Mouse (Mus musculus): Measurements from ENCODE around the gene Pet100. TPM values are rescaled to one million over a fixed set of nuclear protein-coding genes. Genes with fewer than 3 reads are reported as not detected.

Pet100 gene
- polyA plus RNA-seq, 1 experiment: 6.9 TPM

- TF ChIP-seq CTCF (IDR thresholded peaks at IDR 0.05; ENCODE audit: borderline replicate concordance, control insufficient read depth, extremely low read depth, insufficient read depth, low read length, poor library complexity) (no peak), POLR2A (IDR thresholded peaks at IDR 0.05; ENCODE audit: control insufficient read depth, extremely low read depth, insufficient read depth, low read length, poor library complexity) (no peak)
- Histone ChIP-seq H3K27me3 (ENCODE audit: control insufficient read depth, insufficient read depth, low read length) (no peaks in the 10 kb centered on the region), H3K4me3 (ENCODE audit: control insufficient read depth, insufficient read depth, low read length) (no peak overlapping the region), H3K4me1 (replicated peaks; ENCODE audit: control insufficient read depth, insufficient read depth, low read length) (peaks cover 9% of the 10 kb centered on the region), H3K36me3 (ENCODE audit: control insufficient read depth, insufficient read depth, low read length) (no peaks in the 10 kb centered on the region; the same call in 1 of the 2 replicates), H3K27ac (ENCODE audit: control insufficient read depth, insufficient read depth, low read length) (no peak overlapping the region)
- DNase-seq: no peak
- 61% methylated on average over 8 of the region's 8 CpGs for WGBS
These were observed 771 bp downstream of the Pet100 start for GRCm38 (mm10) chr8:3622119-3622518.

GRCm38 (mm10) chr8:3625445-3625844 is 4.1 kb downstream of the Pet100 start, which contains the start of gene Pcp2:
Gene Pcp2 (minus strand): TSS chr8:3625545.
- no peak for TF ChIP-seq POLR2A (IDR thresholded peaks at IDR 0.05; ENCODE audit: control insufficient read depth, extremely low read depth, insufficient read depth, low read length, poor library complexity)
- TF ChIP-seq CTCF (IDR thresholded peaks at IDR 0.05; ENCODE audit: borderline replicate concordance, control insufficient read depth, extremely low read depth, insufficient read depth, low read length, poor library complexity): no peak
- no peak for DNase-seq
- H3K36me3 ChIP-seq (ENCODE audit: control insufficient read depth, insufficient read depth, low read length): no peaks in the 10 kb centered on the region
- no peak within 1 kb of the TSS for H3K27ac ChIP-seq (ENCODE audit: control insufficient read depth, insufficient read depth, low read length)
- no peaks in the 10 kb centered on the region for H3K27me3 ChIP-seq (ENCODE audit: control insufficient read depth, insufficient read depth, low read length)
- peaks cover 7% of the 10 kb centered on the region for H3K4me1 ChIP-seq (replicated peaks; ENCODE audit: control insufficient read depth, insufficient read depth, low read length)
- 100% methylated on average over 1 of the region's 1 CpGs for WGBS
- no peak within 1 kb of the TSS for H3K4me3 ChIP-seq (ENCODE audit: control insufficient read depth, insufficient read depth, low read length)

GRCm38 (mm10) chr8:3626971-3627370 is 5.6 kb downstream of the Pet100 start:
- H3K27ac ChIP-seq (ENCODE audit: control insufficient read depth, insufficient read depth, low read length): no peak overlapping the region
- no peak for DNase-seq
- TF ChIP-seq CTCF (IDR thresholded peaks at IDR 0.05; ENCODE audit: borderline replicate concordance, control insufficient read depth, extremely low read depth, insufficient read depth, low read length, poor library complexity) (no peak), POLR2A (IDR thresholded peaks at IDR 0.05; ENCODE audit: control insufficient read depth, extremely low read depth, insufficient read depth, low read length, poor library complexity) (no peak)
- no peaks in the 10 kb centered on the region for H3K36me3 ChIP-seq (ENCODE audit: control insufficient read depth, insufficient read depth, low read length)
- H3K4me3 ChIP-seq (ENCODE audit: control insufficient read depth, insufficient read depth, low read length): no peak overlapping the region
- H3K27me3 ChIP-seq (ENCODE audit: control insufficient read depth, insufficient read depth, low read length): no peaks in the 10 kb centered on the region
- WGBS: 4% methylated on average over 5 of the region's 5 CpGs
- peaks cover 16% of the 10 kb centered on the region for H3K4me1 ChIP-seq (replicated peaks; ENCODE audit: control insufficient read depth, insufficient read depth, low read length)

- Histone ChIP-seq H3K27ac (ENCODE audit: control insufficient read depth, insufficient read depth, low read length) (no peak overlapping the region), H3K4me3 (ENCODE audit: control insufficient read depth, insufficient read depth, low read length) (no peak overlapping the region), H3K36me3 (ENCODE audit: control insufficient read depth, insufficient read depth, low read length) (no peaks in the 10 kb centered on the region), H3K4me1 (replicated peaks; ENCODE audit: control insufficient read depth, insufficient read depth, low read length) (peaks cover 13% of the 10 kb centered on the region), H3K27me3 (ENCODE audit: control insufficient read depth, insufficient read depth, low read length) (no peaks in the 10 kb centered on the region)
- TF ChIP-seq CTCF (IDR thresholded peaks at IDR 0.05; ENCODE audit: borderline replicate concordance, control insufficient read depth, extremely low read depth, insufficient read depth, low read length, poor library complexity): no peak
- no peak for TF ChIP-seq POLR2A (IDR thresholded peaks at IDR 0.05; ENCODE audit: control insufficient read depth, extremely low read depth, insufficient read depth, low read length, poor library complexity)
- WGBS: 73% methylated on average over 5 of the region's 5 CpGs
- peak; percentile 35 for DNase-seq
These were observed 6.7 kb downstream of the Pet100 start for GRCm38 (mm10) chr8:3628014-3628413.

- Histone ChIP-seq H3K27me3 (ENCODE audit: control insufficient read depth, insufficient read depth, low read length) (no peaks in the 10 kb centered on the region), H3K36me3 (ENCODE audit: control insufficient read depth, insufficient read depth, low read length) (peaks cover 3% of the 10 kb centered on the region), H3K27ac (ENCODE audit: control insufficient read depth, insufficient read depth, low read length) (no peak within 1 kb of the TSS), H3K4me3 (ENCODE audit: control insufficient read depth, insufficient read depth, low read length) (peak within 1 kb of the TSS; percentile 85), H3K4me1 (replicated peaks; ENCODE audit: control insufficient read depth, insufficient read depth, low read length) (peaks cover 13% of the 10 kb centered on the region)
- TF ChIP-seq POLR2A (IDR thresholded peaks at IDR 0.05; ENCODE audit: control insufficient read depth, extremely low read depth, insufficient read depth, low read length, poor library complexity) (peak; percentile 68; the same call in 1 of the 2 replicates), CTCF (IDR thresholded peaks at IDR 0.05; ENCODE audit: borderline replicate concordance, control insufficient read depth, extremely low read depth, insufficient read depth, low read length, poor library complexity) (no peak)
- WGBS: 3% methylated on average over 47 of the region's 47 CpGs
- DNase-seq: peak; percentile 87
These were observed 9.5 kb downstream of the Pet100 start, which contains the start of gene Stxbp2 for GRCm38 (mm10) chr8:3630647-3631477. Gene Stxbp2 (plus strand): TSS chr8:3630955.

- Histone ChIP-seq H3K27me3 (ENCODE audit: control insufficient read depth, insufficient read depth, low read length) (no peaks in the 10 kb centered on the region), H3K4me3 (ENCODE audit: control insufficient read depth, insufficient read depth, low read length) (peak overlapping the region; percentile 85), H3K4me1 (replicated peaks; ENCODE audit: control insufficient read depth, insufficient read depth, low read length) (peaks cover 13% of the 10 kb centered on the region), H3K36me3 (ENCODE audit: control insufficient read depth, insufficient read depth, low read length) (peaks cover 9% of the 10 kb centered on the region), H3K27ac (ENCODE audit: control insufficient read depth, insufficient read depth, low read length) (no peak overlapping the region)
- no peak for TF ChIP-seq POLR2A (IDR thresholded peaks at IDR 0.05; ENCODE audit: control insufficient read depth, extremely low read depth, insufficient read depth, low read length, poor library complexity)
- no peak for TF ChIP-seq CTCF (IDR thresholded peaks at IDR 0.05; ENCODE audit: borderline replicate concordance, control insufficient read depth, extremely low read depth, insufficient read depth, low read length, poor library complexity)
- DNase-seq: peak; percentile 22
- 3% methylated on average over 8 of the region's 8 CpGs for WGBS
These were observed 10.1 kb downstream of the Pet100 start for GRCm38 (mm10) chr8:3631478-3631875.

Data from thymus, adult 2 months (tissue).